Mouse (Mus musculus) left cerebral cortex, adult 11 months (tissue): ENCODE results near the gene Mast1.

ENCODE experiments used
- DNase-seq: peaks from one replicate; pipeline ENCODE4 v3.0.0; 2022; ENCODE audit warnings: low spot score

The Mast1 gene

GRCm38 (mm10) chr8:84973803-84974542 lies 36.8 kb upstream of the Mast1 start:
- no peak for DNase-seq

- DNase-seq: no peak
These were observed 35.9 kb upstream of the Mast1 start for GRCm38 (mm10) chr8:84973079-84973478.

GRCm38 (mm10) chr8:84970913-84971312 lies 33.8 kb upstream of the Mast1 start:
- no peak for DNase-seq

DNA sequence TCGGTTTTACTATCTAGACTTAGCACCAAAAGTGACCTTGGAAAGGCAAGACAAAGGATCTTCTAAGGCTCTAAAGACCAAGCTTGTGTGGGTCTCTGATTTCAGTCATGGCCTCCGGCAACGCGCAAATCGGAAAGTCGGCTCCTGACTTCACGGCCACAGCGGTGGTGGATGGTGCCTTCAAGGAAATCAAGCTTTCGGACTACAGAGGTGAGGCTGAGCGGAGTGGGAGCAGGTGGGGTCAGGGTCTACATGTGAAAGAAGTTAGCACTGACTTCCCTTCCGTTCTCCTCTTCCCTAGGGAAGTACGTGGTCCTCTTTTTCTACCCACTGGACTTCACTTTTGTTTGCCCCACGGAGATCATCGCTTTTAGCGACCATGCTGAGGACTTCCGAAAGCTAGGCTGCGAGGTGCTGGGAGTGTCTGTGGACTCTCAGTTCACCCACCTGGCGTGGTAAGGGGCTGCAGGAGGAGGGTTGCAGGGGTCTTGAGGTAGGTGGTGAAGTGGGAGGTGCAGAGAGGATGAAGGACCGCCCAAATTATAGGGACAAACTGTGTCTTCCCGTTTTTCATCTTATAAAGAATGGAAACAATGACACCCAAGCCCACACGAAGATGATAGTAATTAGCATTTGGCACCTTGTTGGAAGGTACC lies 33.1 kb upstream of the Mast1 start:
- DNase-seq: no peak

GRCm38 (mm10) chr8:84969241-84970134 lies 32.3 kb upstream of the Mast1 start, which contains the start of the genes Gm49661, Prdx2 and Rnaseh2a:
Gm49661 (minus strand) TSS chr8:84969433.
Prdx2 (plus strand) TSS chr8:84969587.
Rnaseh2a (minus strand) TSS chr8:84969767.
- DNase-seq: no peak

DNA sequence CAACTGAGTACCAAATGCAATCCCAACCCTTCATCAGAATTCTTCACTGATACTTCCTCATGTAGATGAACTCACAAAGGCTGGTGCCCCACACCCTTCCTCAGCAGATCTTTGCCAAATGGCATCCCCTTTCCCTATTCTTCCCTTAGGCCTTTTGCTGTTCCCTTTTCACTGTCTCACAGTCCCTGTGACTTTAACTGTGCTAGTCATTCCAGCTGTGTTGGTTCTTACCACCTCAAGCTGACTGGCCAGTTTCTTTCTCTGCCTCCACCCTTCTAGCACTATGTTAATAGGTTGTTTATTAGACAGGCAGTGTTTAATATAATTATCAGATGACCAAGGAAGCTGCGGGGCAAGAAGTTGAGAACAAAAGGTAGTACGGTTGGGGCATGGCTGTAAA lies 31.5 kb upstream of the Mast1 start:
- no peak for DNase-seq

GRCm38 (mm10) chr8:84967532-84968304 lies 30.6 kb upstream of the Mast1 start:
- no peak for DNase-seq

DNA sequence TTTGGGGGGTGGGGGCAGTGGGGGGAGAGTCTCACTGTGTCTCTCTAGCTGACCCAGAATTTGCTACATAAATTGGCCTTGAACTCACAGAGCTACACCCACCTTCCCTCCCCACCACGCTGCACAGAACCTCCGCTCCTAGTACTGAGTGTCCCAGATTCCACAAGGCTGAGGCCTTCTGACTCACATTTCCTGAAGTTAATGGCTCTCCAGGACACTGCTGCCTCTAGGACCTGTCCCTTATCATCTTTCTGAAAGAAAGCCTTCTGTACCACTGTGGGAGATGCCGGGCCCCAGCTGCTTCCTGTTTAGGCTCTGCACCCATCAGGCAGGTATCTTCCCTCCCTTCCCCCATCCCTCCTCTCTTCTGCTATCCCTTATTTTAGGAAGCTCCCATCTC lies 29.4 kb upstream of the Mast1 start:
- DNase-seq: no peak

DNA sequence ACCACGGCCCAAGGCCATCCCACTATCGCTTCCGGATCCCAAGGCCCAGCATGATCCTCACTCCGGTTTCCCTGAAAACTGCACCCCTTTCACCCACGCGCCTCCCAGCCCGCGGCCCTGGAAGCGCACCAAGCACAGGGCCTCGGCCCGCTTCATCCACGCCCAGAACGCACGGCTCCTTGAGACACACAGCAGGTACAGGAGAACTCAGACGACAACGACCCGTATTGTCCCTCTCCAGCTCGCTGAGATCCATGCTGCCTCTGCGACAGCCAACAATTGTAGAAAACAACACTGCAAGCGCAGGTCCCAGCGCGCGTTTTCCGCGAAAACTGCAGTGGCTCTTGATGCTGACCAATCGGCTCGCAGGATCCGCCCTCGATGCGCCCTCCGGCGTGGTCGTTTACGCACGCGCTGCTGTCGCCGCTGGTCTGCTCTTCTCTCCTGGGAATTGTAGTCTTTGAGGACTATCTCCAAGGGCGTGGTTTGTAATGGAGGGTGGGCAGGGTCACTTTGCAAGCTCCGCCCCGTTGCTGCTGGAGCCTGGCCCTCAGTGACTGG lies 28.7 kb upstream of the Mast1 start:
- peak; percentile 87 for DNase-seq

- DNase-seq: no peak
These were observed 26.8 kb upstream of the Mast1 start for GRCm38 (mm10) chr8:84963952-84964351.

GRCm38 (mm10) chr8:84959811-84960210 lies 22.7 kb upstream of the Mast1 start:
- no peak for DNase-seq

DNA sequence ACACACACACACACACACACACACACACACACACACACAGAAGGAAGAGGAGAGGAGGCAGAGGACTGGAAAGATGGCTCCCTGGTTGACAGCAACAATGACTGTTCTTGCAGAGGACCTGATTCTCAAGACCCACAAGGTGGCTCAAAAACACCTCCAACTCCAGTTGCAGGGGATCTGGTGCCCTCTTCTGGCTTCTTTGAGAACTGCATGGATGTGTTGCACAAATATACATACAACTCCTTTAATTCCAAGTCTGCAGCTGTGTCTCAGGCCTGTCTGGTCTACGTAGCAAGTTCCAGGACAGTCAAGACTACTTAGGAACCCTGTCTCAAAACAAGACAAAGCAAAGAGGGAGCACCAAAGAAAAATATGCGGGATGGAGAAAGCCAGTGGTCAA lies 19.6 kb upstream of the Mast1 start:
- no peak for DNase-seq

DNA sequence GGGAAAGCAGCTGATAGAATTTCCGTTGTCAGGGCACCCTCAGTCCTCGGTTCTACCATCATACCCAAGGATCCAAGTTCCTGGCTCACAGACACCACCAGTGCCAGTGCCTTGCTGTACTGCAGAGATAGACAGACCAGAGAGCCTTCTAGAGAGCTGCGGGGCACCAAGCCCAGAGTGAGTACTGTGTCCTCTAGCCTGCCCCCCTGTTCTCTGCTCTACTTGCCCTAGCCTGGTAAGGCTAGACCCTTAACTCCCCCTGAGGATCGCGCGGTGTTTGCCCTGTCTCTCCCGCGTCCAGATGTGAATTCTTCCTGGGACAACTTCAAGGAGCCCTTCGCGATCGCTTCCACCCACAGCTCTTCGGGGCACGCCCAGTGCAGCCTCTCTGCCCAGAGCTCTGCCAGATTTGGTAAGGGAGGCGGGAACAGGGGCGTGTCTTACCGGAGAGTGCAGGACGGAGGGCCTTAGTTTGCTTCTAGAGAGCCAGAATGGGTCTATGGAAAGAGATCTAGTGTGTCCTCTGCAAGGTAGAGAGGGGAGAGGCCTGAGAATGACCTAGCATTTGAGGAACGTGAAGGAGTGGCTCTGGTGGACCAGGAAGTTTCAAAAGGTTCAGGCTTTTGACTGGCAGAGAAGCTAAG lies 15.6 kb upstream of the Mast1 start:
- no peak for DNase-seq

DNA sequence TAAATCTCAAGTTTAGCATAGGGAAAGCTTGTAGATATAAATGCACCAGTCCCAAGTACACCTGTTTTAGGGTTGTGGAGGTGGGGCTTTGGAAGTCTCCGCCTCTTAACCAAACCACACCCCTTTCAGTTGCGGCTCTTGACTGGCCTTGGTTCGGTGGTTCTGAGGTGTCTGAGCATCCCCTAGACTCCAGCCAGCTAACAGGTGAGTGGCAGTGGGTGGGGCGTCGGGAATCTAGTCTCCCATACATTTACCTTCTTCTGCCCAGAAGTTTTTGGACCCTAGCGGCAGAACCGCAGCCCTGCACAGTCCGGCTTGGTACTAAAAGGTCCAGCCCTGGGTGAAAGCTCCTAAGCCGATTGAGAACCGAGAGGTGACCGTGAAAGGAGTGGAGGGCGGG lies 12.6 kb upstream of the Mast1 start:
- no peak for DNase-seq

- no peak for DNase-seq
These were observed 10.0 kb upstream of the Mast1 start for GRCm38 (mm10) chr8:84947241-84947545.

DNA sequence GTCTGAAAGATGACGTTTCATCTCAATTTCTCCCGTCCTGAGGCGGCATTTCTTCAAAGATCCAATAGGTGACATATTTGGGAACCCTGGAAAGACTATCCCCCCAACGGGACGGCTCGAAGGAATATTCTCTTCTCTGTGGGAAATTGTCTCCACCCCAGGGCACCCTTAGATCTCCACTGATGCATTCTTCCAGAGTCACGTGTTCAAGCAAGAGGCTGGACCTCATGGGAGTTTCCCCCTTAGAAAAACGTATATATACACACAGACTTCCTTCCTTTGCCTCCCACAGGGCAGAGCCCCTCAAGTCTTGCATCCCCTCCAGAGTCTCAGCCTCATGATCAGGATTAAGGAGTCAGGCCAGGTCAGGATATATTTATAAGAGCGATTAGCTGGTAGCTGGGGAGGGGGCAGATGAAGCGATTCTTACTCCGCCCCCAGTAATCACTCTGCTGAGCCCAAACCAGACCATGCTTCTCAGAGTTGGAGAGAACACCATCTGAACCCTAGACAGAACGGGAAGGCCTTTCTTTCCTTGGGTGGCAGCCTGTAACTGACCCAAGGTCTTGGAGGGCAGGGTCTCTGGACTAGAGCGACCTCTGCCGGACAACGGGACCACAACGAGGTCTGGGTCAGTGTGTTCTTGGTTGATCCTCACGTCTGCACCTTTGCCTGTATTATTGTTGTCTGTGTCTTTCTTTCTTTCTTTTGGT lies 9.5 kb upstream of the Mast1 start, which contains the start of gene Rtbdn:
Rtbdn (plus strand) TSS at position 464 of the 713 bp plus-strand sequence.
- DNase-seq: no peak

DNA sequence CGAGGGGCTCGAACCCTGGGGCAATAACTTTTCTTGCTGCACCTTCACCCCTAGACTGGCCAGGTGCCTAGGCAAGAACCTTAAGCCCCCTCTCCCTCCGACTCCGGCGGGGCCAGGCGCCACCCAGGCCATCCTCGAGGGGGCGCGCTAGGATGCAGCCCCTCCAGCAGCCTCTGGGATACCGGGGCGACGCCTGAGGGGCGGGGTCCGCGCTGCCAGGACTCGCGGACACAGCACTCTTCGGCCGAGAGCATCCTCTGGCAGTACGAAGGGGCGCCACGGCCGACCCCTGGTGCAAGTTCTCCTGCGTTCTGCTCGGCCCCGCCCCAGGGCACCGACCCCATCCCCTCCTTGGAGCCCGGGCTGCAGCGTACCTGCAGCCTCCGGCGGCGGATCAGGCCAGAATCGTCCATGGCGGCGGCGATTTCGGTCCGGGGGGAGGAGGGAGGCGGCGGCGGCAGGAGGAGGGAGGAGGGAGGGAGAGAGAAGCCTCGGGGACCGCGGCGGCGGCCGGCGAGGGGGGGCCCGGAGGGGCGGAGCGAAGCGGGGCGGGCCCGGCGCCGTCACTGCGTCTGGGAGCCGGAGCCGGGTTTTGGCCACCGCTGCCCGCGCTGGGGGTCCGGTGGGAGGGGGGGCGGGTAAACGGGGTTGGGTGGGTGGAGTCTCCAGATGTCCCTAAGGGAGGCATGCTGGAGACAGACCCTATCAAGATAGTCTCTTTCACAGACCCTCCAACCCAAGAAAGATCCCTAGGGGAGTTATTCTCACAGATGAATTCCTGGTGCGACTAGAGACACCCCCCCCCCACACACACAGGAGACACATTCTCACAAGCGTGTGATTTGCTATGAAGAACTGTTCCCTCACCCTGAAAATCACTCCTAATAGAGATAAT lies 8.7 kb upstream of the Mast1 start:
- no peak for DNase-seq

- no peak for DNase-seq
These were observed 8.1 kb upstream of the Mast1 start for GRCm38 (mm10) chr8:84945235-84945632.

- DNase-seq: no peak
These were observed 7.5 kb upstream of the Mast1 start for GRCm38 (mm10) chr8:84944478-84945160.
